Mouse (Mus musculus): ENCODE data around the gene Slc2a12. TPM values are rescaled to one million over a fixed set of nuclear protein-coding genes. Genes with fewer than 3 reads are reported as not detected.

Slc2a12 gene
- polyA plus RNA-seq, 1 experiment from 2014 or later, result 0.99 TPM

GRCm38 (mm10) chr10:22696864-22697263, 52.1 kb downstream of the Slc2a12 start:
- H3K27ac ChIP-seq (ENCODE audit: low read depth, low read length), result no peak overlapping the region
- H3K36me3 ChIP-seq (ENCODE audit: control insufficient read depth, insufficient read depth, low read length), result no peaks in the 10 kb centered on the region
- H3K4me2 ChIP-seq (ENCODE audit: low read depth, low read length), result no peak overlapping the region
- ATAC-seq (ENCODE audit: low read depth), result no peak
- H3K9ac ChIP-seq (replicated peaks; ENCODE audit: low read depth, low read length), result no peak overlapping the region
- no peaks in the 10 kb centered on the region for H3K9me3 ChIP-seq (ENCODE audit: control insufficient read depth, low read length)
- no peaks in the 10 kb centered on the region for H3K4me1 ChIP-seq (ENCODE audit: control insufficient read depth, insufficient read depth, low read length)
- no peaks in the 10 kb centered on the region for H3K27me3 ChIP-seq (ENCODE audit: control insufficient read depth, insufficient read depth, low read length)
- no peak overlapping the region for H3K4me3 ChIP-seq (ENCODE audit: low read depth, low read length)
- WGBS, result 93% methylated on average over 7 of the region's 7 CpGs

GRCm38 (mm10) chr10:22698158-22698953, 53.5 kb downstream of the Slc2a12 start:
- Histone ChIP-seq H3K36me3 (ENCODE audit: control insufficient read depth, insufficient read depth, low read length) (0 out of 2 replicates have a peak, but pooled peaks cover 3% of the 10 kb centered on the region), H3K27ac (ENCODE audit: low read depth, low read length) (no peak overlapping the region), H3K9me3 (ENCODE audit: control insufficient read depth, low read length) (no peaks in the 10 kb centered on the region), H3K9ac (replicated peaks; ENCODE audit: low read depth, low read length) (no peak overlapping the region), H3K4me1 (ENCODE audit: control insufficient read depth, insufficient read depth, low read length) (no peaks in the 10 kb centered on the region), H3K4me2 (ENCODE audit: low read depth, low read length) (no peak overlapping the region), H3K4me3 (ENCODE audit: low read depth, low read length) (no peak overlapping the region), H3K27me3 (ENCODE audit: control insufficient read depth, insufficient read depth, low read length) (no peaks in the 10 kb centered on the region)
- no peak for ATAC-seq (ENCODE audit: low read depth)
- WGBS, result 92% methylated on average over 9 of the region's 9 CpGs

GRCm38 (mm10) chr10:22699487-22700335, 54.9 kb downstream of the Slc2a12 start:
- H3K9me3 ChIP-seq (ENCODE audit: control insufficient read depth, low read length), result no peaks in the 10 kb centered on the region
- peaks cover 7% of the 10 kb centered on the region; the same call in 1 of the 2 replicates for H3K36me3 ChIP-seq (ENCODE audit: control insufficient read depth, insufficient read depth, low read length)
- no peak for ATAC-seq (ENCODE audit: low read depth)
- WGBS, result 84% methylated on average over 19 of the region's 19 CpGs
- no peak overlapping the region for H3K27ac ChIP-seq (ENCODE audit: low read depth, low read length)
- H3K4me3 ChIP-seq (ENCODE audit: low read depth, low read length), result no peak overlapping the region
- H3K4me2 ChIP-seq (ENCODE audit: low read depth, low read length), result no peak overlapping the region
- no peaks in the 10 kb centered on the region for H3K27me3 ChIP-seq (ENCODE audit: control insufficient read depth, insufficient read depth, low read length)
- no peak overlapping the region for H3K9ac ChIP-seq (replicated peaks; ENCODE audit: low read depth, low read length)
- no peaks in the 10 kb centered on the region for H3K4me1 ChIP-seq (ENCODE audit: control insufficient read depth, insufficient read depth, low read length)

- no peaks in the 10 kb centered on the region for H3K27me3 ChIP-seq (ENCODE audit: control insufficient read depth, insufficient read depth, low read length)
- H3K9me3 ChIP-seq (ENCODE audit: control insufficient read depth, low read length), result no peaks in the 10 kb centered on the region
- no peak for ATAC-seq (ENCODE audit: low read depth)
- no peak overlapping the region for H3K9ac ChIP-seq (replicated peaks; ENCODE audit: low read depth, low read length)
- H3K27ac ChIP-seq (ENCODE audit: low read depth, low read length), result no peak overlapping the region
- H3K4me2 ChIP-seq (ENCODE audit: low read depth, low read length), result no peak overlapping the region
- WGBS, result 84% methylated on average over 9 of the region's 9 CpGs
- H3K4me1 ChIP-seq (ENCODE audit: control insufficient read depth, insufficient read depth, low read length), result no peaks in the 10 kb centered on the region
- no peak overlapping the region for H3K4me3 ChIP-seq (ENCODE audit: low read depth, low read length)
- H3K36me3 ChIP-seq (ENCODE audit: control insufficient read depth, insufficient read depth, low read length), result peaks cover 11% of the 10 kb centered on the region; the same call in 1 of the 2 replicates
Measured at GRCm38 (mm10) chr10:22700773-22701172, 56.0 kb downstream of the Slc2a12 start.

- Histone ChIP-seq H3K9me3 (ENCODE audit: control insufficient read depth, low read length) (no peaks in the 10 kb centered on the region), H3K27ac (ENCODE audit: low read depth, low read length) (no peak overlapping the region), H3K9ac (replicated peaks; ENCODE audit: low read depth, low read length) (no peak overlapping the region), H3K4me1 (ENCODE audit: control insufficient read depth, insufficient read depth, low read length) (no peaks in the 10 kb centered on the region), H3K27me3 (ENCODE audit: control insufficient read depth, insufficient read depth, low read length) (no peaks in the 10 kb centered on the region), H3K4me3 (ENCODE audit: low read depth, low read length) (no peak overlapping the region), H3K4me2 (ENCODE audit: low read depth, low read length) (no peak overlapping the region), H3K36me3 (ENCODE audit: control insufficient read depth, insufficient read depth, low read length) (peaks cover 17% of the 10 kb centered on the region; the same call in 1 of the 2 replicates)
- WGBS, result 84% methylated on average over 12 of the region's 12 CpGs
- ATAC-seq (ENCODE audit: low read depth), result no peak
Measured at GRCm38 (mm10) chr10:22701485-22702315, 56.9 kb downstream of the Slc2a12 start.

- no peaks in the 10 kb centered on the region for H3K4me1 ChIP-seq (ENCODE audit: control insufficient read depth, insufficient read depth, low read length)
- ATAC-seq (ENCODE audit: low read depth), result no peak
- H3K27ac ChIP-seq (ENCODE audit: low read depth, low read length), result no peak overlapping the region
- no peaks in the 10 kb centered on the region for H3K27me3 ChIP-seq (ENCODE audit: control insufficient read depth, insufficient read depth, low read length)
- no peak overlapping the region for H3K4me2 ChIP-seq (ENCODE audit: low read depth, low read length)
- 91% methylated on average over 6 of the region's 6 CpGs for WGBS
- H3K4me3 ChIP-seq (ENCODE audit: low read depth, low read length), result no peak overlapping the region
- H3K9me3 ChIP-seq (ENCODE audit: control insufficient read depth, low read length), result no peaks in the 10 kb centered on the region
- no peak overlapping the region for H3K9ac ChIP-seq (replicated peaks; ENCODE audit: low read depth, low read length)
- peaks cover 35% of the 10 kb centered on the region for H3K36me3 ChIP-seq (ENCODE audit: control insufficient read depth, insufficient read depth, low read length)
Measured at GRCm38 (mm10) chr10:22703844-22704243, 59.0 kb downstream of the Slc2a12 start.

GRCm38 (mm10) chr10:22708190-22708843, 63.5 kb downstream of the Slc2a12 start:
- Histone ChIP-seq H3K36me3 (ENCODE audit: control insufficient read depth, insufficient read depth, low read length) (peaks cover 41% of the 10 kb centered on the region), H3K4me1 (ENCODE audit: control insufficient read depth, insufficient read depth, low read length) (no peaks in the 10 kb centered on the region), H3K9me3 (ENCODE audit: control insufficient read depth, low read length) (no peaks in the 10 kb centered on the region), H3K4me3 (ENCODE audit: low read depth, low read length) (no peak overlapping the region), H3K9ac (replicated peaks; ENCODE audit: low read depth, low read length) (no peak overlapping the region), H3K4me2 (ENCODE audit: low read depth, low read length) (no peak overlapping the region), H3K27ac (ENCODE audit: low read depth, low read length) (no peak overlapping the region), H3K27me3 (ENCODE audit: control insufficient read depth, insufficient read depth, low read length) (no peaks in the 10 kb centered on the region)
- WGBS, result 91% methylated on average over 7 of the region's 7 CpGs
- no peak for ATAC-seq (ENCODE audit: low read depth)

GRCm38 (mm10) chr10:22710173-22710777, 65.5 kb downstream of the Slc2a12 start:
- Histone ChIP-seq H3K27ac (ENCODE audit: low read depth, low read length) (no peak overlapping the region), H3K4me3 (ENCODE audit: low read depth, low read length) (no peak overlapping the region), H3K27me3 (ENCODE audit: control insufficient read depth, insufficient read depth, low read length) (no peaks in the 10 kb centered on the region), H3K4me1 (ENCODE audit: control insufficient read depth, insufficient read depth, low read length) (no peaks in the 10 kb centered on the region), H3K4me2 (ENCODE audit: low read depth, low read length) (no peak overlapping the region), H3K36me3 (ENCODE audit: control insufficient read depth, insufficient read depth, low read length) (peaks cover 36% of the 10 kb centered on the region), H3K9ac (replicated peaks; ENCODE audit: low read depth, low read length) (no peak overlapping the region), H3K9me3 (ENCODE audit: control insufficient read depth, low read length) (no peaks in the 10 kb centered on the region)
- ATAC-seq (ENCODE audit: low read depth), result peak; percentile 20; the same call in 1 of the 2 replicates
- WGBS, result 84% methylated on average over 13 of the region's 13 CpGs

Measured in neural tube, embryonic 14.5 days (tissue).